11 mouse cellular contexts compared by ENCODE assay signal in the genomic region with DNA sequence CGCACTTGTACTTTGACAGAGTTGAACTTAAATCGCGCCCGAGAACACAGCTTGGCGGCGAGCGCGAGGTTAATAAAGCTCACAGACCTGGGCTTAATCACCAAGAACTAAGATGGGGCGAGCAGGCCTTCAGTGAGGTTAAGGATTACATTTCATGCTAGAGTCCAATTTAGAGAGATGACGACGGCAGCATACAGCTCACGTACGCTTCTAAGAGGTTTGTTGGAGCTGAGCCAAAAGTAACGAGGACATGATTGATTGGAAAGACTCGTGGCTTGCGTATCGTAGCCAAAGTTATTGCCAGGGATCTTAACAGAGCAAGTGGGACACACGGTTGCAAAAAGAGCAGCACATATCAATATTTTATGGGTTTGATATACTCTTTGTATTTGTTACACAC. TPM values are rescaled to one million over a fixed set of nuclear protein-coding genes. Genes with fewer than 3 reads are reported as not detected.
A peak's percentile ranks its signal among the peaks of the same experiment; 100 is the strongest.
DNase-seq lines count a peak whose midpoint lies in the region; ATAC-seq and TF ChIP-seq lines count a peak whose summit lies in the region.
"Had no signal": no experiment of that assay in that cellular context is flagged by ENCODE, and none has a peak within 500 bp of the region (broad histone marks: within the 10 kb centered on the region; RNA-seq: fewer than 3 reads in every experiment).

No protein-coding gene starts in this region.

- H3K4me3 ChIP-seq in kidney, postnatal 0 days (replicated peaks; ENCODE audit: low read depth, low read length) = no peak overlapping the region
- no peak overlapping the region for H3K4me3 ChIP-seq in hindbrain, embryonic 15.5 days

- TF ChIP-seq CTCF in kidney, postnatal 0 days (IDR thresholded peaks at IDR 0.05; ENCODE audit: low read depth) = no peak

- WGBS in kidney, postnatal 0 days = 34% methylated on average over 18 of the region's 18 CpGs
- WGBS in hindbrain, embryonic 15.5 days = 52% methylated on average over 18 of the region's 18 CpGs

- H3K4me2 ChIP-seq in kidney, postnatal 0 days (ENCODE audit: low read length) = 0 out of 2 replicates have a peak overlapping the region, but pooled peaks have one; percentile 23
- H3K4me2 ChIP-seq in hindbrain, embryonic 15.5 days = peak overlapping the region; percentile 40

- no peaks in the 10 kb centered on the region for H3K9me3 ChIP-seq in kidney, postnatal 0 days (replicated peaks; ENCODE audit: low read length)
- H3K9me3 ChIP-seq in hindbrain, embryonic 15.5 days = no peaks in the 10 kb centered on the region

- no peak overlapping the region for H3K27ac ChIP-seq in kidney, postnatal 0 days
- no peak overlapping the region for H3K27ac ChIP-seq in hindbrain, embryonic 15.5 days (replicated peaks)

- H3K27me3 ChIP-seq in kidney, postnatal 0 days (ENCODE audit: insufficient read depth, low read length) = no peaks in the 10 kb centered on the region
- H3K27me3 ChIP-seq in hindbrain, embryonic 15.5 days = no peaks in the 10 kb centered on the region

- H3K4me1 ChIP-seq in kidney, postnatal 0 days (replicated peaks; ENCODE audit: insufficient read depth, low read length) = no peaks in the 10 kb centered on the region
- H3K4me1 ChIP-seq in hindbrain, embryonic 15.5 days (replicated peaks) = 0 out of 2 replicates have a peak, but pooled peaks cover 5% of the 10 kb centered on the region

- no peaks in the 10 kb centered on the region for H3K36me3 ChIP-seq in kidney, postnatal 0 days (ENCODE audit: insufficient read depth, low read length)
- H3K36me3 ChIP-seq in hindbrain, embryonic 15.5 days = no peaks in the 10 kb centered on the region

- ATAC-seq in cerebellum, adult (ENCODE audit: insufficient number of reproducible peaks, low FRiP score, low TSS enrichment) = no peak
- no peak for ATAC-seq in kidney, postnatal 0 days (replicated peaks; ENCODE audit: low FRiP score, low read depth)
- ATAC-seq in hindbrain, embryonic 15.5 days (ENCODE audit: low FRiP score, low read depth) = no peak

- peak; percentile 4 to 9 for DNase-seq in cerebellum, postnatal 14 days
- peak; percentile 8 for DNase-seq in kidney, postnatal 0 days (ENCODE audit: low spot score)
- no peak for DNase-seq in kidney, adult 8-10 months
- DNase-seq in retina, embryonic 14.5 days (ENCODE audit: low spot score) = peak; percentile 17
- DNase-seq in yolk sac, embryonic 10.5 days (ENCODE audit: low spot score) = no peak
- no peak for DNase-seq in urinary bladder, postnatal 4 days (ENCODE audit: low spot score in 2 of 2)
- DNase-seq: kidney, adult 18-20 months; left cerebral cortex, postnatal 4 days; right cerebral cortex, postnatal 4 days had no signal

- no peak overlapping the region for H3K9ac ChIP-seq in kidney, postnatal 0 days (ENCODE audit: low read depth, low read length)
- H3K9ac ChIP-seq in hindbrain, embryonic 15.5 days = no peak overlapping the region

RNA-seq across cellular contexts. Expression of a gene that starts 30.3 kb away (rescaled TPM):
- 93.9 and 106 TPM in 2 replicates for polyA plus RNA-seq in kidney, postnatal 0 days (2015; fragmentation: Nextera tagmentation; extraction: Ambion mirVana)
- polyA plus RNA-seq in hindbrain, embryonic 15.5 days (2015; fragmentation: Nextera tagmentation; extraction: Ambion mirVana) = 0.45 and 0.84 TPM in 2 replicates

Comparison
In these comparisons a context has a peak if more than half of its experiments do, and no peak if none do; other contexts are left out.
1. DNase-seq: peak in cerebellum, postnatal 14 days (2 of 2), kidney, postnatal 0 days (single experiment) and retina, embryonic 14.5 days (single experiment); none in kidney, adult 8-10 months (0 of 2), yolk sac, embryonic 10.5 days (single experiment) and urinary bladder, postnatal 4 days (0 of 2).
2. RNA of a gene that starts 30.3 kb away (polyA plus RNA-seq): 93.9 to 106 TPM in kidney, postnatal 0 days; 0.45 to 0.84 TPM in hindbrain, embryonic 15.5 days; every median in the first group is over 10 times any median in the second.